Mouse (Mus musculus) embryonic facial prominence, embryonic 12.5 days (tissue): ENCODE measurements around the gene Zfc3h1. TPM values are rescaled to one million over a fixed set of nuclear protein-coding genes. Genes with fewer than 3 reads are reported as not detected.

Experiments
- ATAC-seq: fragments of 200-750 bp; cut with Nextera tagmentation; 2 replicates; pipeline ENCODE4 v1.8.0; 2017; ENCODE audit not compliant: insufficient number of reproducible peaks, insufficient read depth, low FRiP score, low TSS enrichment
- H3K27ac ChIP-seq: fragments of 300-500 bp; sonication (generic); 2 replicates; pipeline ENCODE4 v1.5.1; 2016; ENCODE audit warnings: mild to moderate bottlenecking
- H3K27me3 ChIP-seq: fragments of 300-500 bp; sonication (generic); 2 replicates; pipeline ENCODE4 v1.6.1; 2016; ENCODE audit warnings: mild to moderate bottlenecking, moderate library complexity
- H3K36me3 ChIP-seq: fragments of 300-500 bp; sonication (generic); 2 replicates; pipeline ENCODE4 v1.6.1; 2016; ENCODE audit warnings: mild to moderate bottlenecking
- H3K4me1 ChIP-seq: fragments of 300-500 bp; sonication (generic); 2 replicates; pipeline ENCODE4 v1.6.1; 2016
- H3K4me2 ChIP-seq: fragments of 300-500 bp; sonication (generic); replicated peaks from 2 replicates; pipeline ENCODE4 v1.6.1; 2016; ENCODE audit warnings: mild to moderate bottlenecking, moderate library complexity
- H3K4me3 ChIP-seq: fragments of 300-500 bp; sonication (generic); 2 replicates; pipeline ENCODE4 v1.5.1; 2016; ENCODE audit warnings: mild to moderate bottlenecking
- H3K9ac ChIP-seq: fragments of 300-500 bp; sonication (generic); 2 replicates; pipeline ENCODE4 v1.6.1; 2016; ENCODE audit warnings: mild to moderate bottlenecking, moderate library complexity
- H3K9me3 ChIP-seq: fragments of 300-500 bp; sonication (generic); 2 replicates; pipeline ENCODE4 v1.6.1; 2016; ENCODE audit warnings: mild to moderate bottlenecking, moderate library complexity
- WGBS: fragments of 180-500 bp; shearing (Covaris S2); methylation state at CpG from one replicate; pipeline ENCODE4 v1.1.7; 2016; 5-methylcytosine and 5-hydroxymethylcytosine counted together
- polyA plus RNA-seq: library from polyadenylated mRNA; unstranded; fragments of >200 nt; fragmentation: Nextera tagmentation; extraction: Ambion mirVana; gene quantifications from 2 replicates; pipeline ENCODE4 v1.2.1, GENCODE M21; 2016

Gene Zfc3h1
- polyA plus RNA-seq, 1 experiment from 2014 or later = 28.2 TPM

DNA sequence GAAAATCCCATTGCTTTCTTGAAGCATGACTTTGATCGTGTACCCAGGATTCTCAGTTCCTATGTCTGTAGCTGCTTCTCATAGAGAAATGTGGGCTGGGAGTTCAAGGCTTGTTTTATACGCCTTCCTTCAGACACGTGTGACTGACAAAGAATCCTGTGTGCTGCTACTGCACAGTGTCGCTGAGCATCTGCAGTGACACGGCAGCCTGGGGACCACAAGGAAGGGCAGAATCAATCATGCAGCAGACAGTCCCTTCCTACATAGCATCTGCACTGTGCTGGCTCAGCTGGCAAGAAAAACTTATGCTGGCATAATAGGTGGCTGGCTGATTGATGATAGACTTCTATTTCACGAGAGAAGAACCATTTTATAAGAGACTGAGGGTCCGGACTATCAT, 80.3 kb downstream of the Zfc3h1 start:
- Histone ChIP-seq H3K4me1 (no peaks in the 10 kb centered on the region), H3K27me3 (no peaks in the 10 kb centered on the region), H3K4me2 (no peak overlapping the region), H3K9me3 (no peaks in the 10 kb centered on the region), H3K27ac (no peak overlapping the region), H3K9ac (no peak overlapping the region), H3K36me3 (0 out of 2 replicates have a peak, but pooled peaks cover 2% of the 10 kb centered on the region), H3K4me3 (no peak overlapping the region)
- no peak for ATAC-seq
- WGBS = 77% methylated on average over 7 of the region's 7 CpGs

DNA sequence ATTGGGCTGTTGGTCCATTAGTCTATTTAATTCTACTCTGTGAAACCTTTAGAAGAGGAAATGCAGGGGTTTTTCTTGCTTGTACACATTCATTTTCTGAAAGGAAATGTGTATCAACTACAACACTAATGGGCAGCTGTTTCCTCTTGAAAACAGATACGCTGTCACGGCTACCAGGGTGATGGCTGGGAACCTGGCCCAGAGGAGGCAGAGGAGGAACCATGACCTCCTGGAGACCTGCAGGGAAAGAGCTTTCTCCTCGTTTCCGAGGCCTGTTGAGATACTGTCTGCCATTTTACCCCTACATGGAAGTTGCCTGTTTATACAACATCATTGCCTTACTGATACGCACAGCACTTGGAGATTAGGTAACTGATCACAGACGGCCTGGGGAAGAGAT, 81.0 kb downstream of the Zfc3h1 start:
- Histone ChIP-seq H3K27ac (no peak overlapping the region), H3K9me3 (no peaks in the 10 kb centered on the region), H3K9ac (no peak overlapping the region), H3K4me2 (no peak overlapping the region), H3K4me3 (no peak overlapping the region), H3K36me3 (0 out of 2 replicates have a peak, but pooled peaks cover 2% of the 10 kb centered on the region), H3K4me1 (no peaks in the 10 kb centered on the region), H3K27me3 (no peaks in the 10 kb centered on the region)
- 44% methylated on average over 6 of the region's 6 CpGs for WGBS
- no peak for ATAC-seq

DNA sequence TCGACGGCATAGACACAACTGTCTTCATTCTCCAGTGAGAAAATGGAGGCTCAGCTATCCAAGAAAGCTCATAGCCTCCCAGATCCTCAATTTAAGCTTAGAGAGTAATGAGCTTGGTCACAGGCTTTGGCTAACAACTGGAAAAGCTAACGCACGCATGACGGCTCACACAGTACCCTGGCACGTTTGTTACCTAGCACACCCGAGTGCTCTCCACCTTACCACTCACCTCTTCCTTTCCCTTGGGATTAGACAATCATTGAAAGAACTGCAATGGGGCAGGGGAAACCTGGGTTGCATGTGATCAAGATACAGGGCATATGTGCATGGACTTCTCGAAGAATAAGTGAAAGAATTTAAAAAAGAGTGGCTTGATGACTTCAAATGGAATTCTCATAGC, 83.2 kb downstream of the Zfc3h1 start:
- H3K27ac ChIP-seq = no peak overlapping the region
- H3K36me3 ChIP-seq = no peaks in the 10 kb centered on the region
- H3K9ac ChIP-seq = no peak overlapping the region
- no peak overlapping the region for H3K4me2 ChIP-seq
- 91% methylated on average over 8 of the region's 8 CpGs for whole genome bisulfite sequencing
- peaks cover 3% of the 10 kb centered on the region; the same call in 1 of the 2 replicates for H3K27me3 ChIP-seq
- ATAC-seq = no peak
- no peak overlapping the region for H3K4me3 ChIP-seq
- no peaks in the 10 kb centered on the region for H3K9me3 ChIP-seq
- H3K4me1 ChIP-seq = no peaks in the 10 kb centered on the region

DNA sequence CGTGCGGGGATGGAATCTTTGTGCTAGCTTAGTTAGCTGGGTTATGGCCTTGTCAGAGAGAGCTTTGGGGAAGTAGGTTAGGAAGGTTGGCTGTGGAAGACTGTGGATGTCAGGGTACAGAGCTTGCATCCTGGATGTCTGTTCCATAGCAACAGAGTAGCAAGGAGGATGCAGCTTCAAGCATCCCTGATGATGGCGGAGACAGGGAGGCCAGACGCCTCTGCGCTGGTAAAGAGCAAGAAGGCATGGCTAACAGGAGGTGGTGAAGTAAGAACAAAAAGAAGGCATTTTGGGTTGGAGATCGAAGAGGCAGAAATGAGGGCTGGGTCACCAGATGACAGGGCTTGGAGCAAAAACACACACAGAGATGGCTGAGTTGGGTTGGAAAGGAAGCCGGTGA, 83.9 kb downstream of the Zfc3h1 start:
- no peak overlapping the region for H3K4me3 ChIP-seq
- no peaks in the 10 kb centered on the region for H3K36me3 ChIP-seq
- H3K4me1 ChIP-seq = no peaks in the 10 kb centered on the region
- no peaks in the 10 kb centered on the region for H3K9me3 ChIP-seq
- no peak overlapping the region for H3K9ac ChIP-seq
- H3K27ac ChIP-seq = no peak overlapping the region
- H3K27me3 ChIP-seq = peaks cover 3% of the 10 kb centered on the region; the same call in 1 of the 2 replicates
- 46% methylated on average over 7 of the region's 7 CpGs for WGBS
- ATAC-seq = no peak
- H3K4me2 ChIP-seq = no peak overlapping the region

DNA sequence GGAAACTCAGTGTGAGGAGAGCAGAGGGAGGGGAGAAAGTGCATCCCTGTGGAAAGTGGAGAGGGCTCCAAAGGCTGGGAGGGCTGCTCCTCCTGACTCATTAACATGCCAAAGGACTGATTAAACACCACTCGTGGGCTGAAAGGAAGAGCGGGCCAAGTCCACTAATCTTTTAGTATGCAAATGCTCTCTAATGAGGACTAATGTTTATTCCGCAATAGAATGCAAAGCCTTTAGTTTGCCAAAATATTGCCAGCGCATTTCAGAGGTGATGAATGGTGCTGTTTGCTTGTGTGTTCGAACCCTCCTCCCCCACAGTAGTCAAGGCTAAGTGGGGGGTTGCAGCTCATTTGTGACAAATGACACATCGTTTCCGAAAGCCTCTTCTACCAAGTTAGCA, 84.3 kb downstream of the Zfc3h1 start:
- Histone ChIP-seq H3K9me3 (no peaks in the 10 kb centered on the region), H3K4me1 (no peaks in the 10 kb centered on the region), H3K27me3 (peaks cover 3% of the 10 kb centered on the region; the same call in 1 of the 2 replicates), H3K36me3 (no peaks in the 10 kb centered on the region), H3K27ac (no peak overlapping the region), H3K9ac (no peak overlapping the region), H3K4me2 (no peak overlapping the region), H3K4me3 (no peak overlapping the region)
- ATAC-seq = no peak
- 31% methylated on average over 7 of the region's 7 CpGs for WGBS

DNA sequence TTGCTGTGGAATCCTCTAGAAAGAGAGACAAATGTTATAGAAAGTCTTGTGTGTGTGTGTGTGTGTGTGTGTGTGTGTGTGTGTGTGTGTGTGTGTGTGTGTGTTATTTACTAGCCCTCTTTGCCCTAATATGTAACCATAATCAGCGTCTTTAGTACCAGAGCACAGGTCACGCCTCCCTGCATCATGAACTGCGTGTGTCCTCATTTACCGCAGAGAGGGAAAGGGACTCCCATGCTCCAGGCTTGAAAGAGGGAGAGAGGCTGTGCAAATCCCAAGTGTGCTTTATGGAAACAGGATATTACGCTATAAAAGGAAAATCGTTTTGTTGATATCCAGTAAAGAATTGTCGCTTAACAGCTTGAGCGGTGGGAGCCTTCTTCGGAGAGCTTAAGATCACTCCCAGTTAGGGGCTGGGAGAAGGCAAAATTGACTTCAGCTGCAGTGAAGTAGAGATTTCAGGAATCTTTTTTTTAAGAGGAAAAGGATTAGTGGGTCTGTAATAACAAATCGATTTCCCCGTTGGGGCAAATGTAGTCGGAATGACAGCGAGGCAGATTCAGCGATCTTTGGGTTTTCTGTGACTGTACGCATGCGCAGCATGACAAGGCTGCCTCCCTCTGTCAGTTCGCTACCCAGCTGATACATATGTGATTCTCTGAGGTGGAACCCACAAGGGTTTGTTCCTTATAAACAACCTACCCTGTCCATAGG, 86.0 kb downstream of the Zfc3h1 start:
- no peak for ATAC-seq
- Histone ChIP-seq H3K27me3 (peaks cover 3% of the 10 kb centered on the region; the same call in 1 of the 2 replicates), H3K4me3 (peak overlapping the region; percentile 21), H3K4me2 (peak overlapping the region; percentile 37), H3K36me3 (no peaks in the 10 kb centered on the region), H3K27ac (no peak overlapping the region), H3K9me3 (no peaks in the 10 kb centered on the region), H3K4me1 (no peaks in the 10 kb centered on the region), H3K9ac (no peak overlapping the region)
- 37% methylated on average over 17 of the region's 17 CpGs for WGBS

DNA sequence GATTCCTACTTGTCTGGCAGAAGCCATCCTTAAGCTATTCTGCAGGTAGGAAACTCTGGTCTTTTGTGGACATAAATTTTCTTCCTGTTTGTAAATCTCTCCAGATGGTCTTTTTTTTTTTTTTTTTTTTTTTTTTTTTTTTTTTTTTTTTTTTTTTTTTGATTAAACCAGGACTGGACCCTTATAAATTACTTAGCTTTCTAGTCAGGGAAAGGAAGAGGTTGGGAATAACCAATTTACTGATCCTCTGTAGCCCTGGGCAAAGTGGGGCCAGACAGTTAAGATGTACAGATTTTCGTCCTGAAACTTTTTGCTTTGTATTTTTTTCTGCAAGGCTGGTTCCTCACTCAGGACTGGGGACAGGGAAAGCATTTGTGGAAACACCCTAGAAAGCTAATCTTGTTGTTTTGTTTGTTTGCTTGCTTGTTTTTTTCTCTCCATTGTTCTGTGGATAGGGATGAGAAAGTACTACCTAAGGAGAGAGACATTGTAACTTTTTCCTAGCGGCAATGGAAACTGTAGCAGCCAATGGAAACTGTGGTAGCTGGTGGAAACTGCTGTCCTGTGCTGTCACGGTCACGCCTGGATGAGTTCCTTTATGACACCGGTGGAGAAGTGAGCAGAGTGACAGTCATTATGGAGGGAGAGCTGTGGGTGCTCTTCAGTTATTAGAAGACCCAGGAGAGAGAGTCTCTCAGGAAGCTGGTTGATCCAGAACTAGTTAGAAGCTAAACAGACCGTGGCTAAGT, 88.6 kb downstream of the Zfc3h1 start:
- no peak overlapping the region for H3K9ac ChIP-seq
- peaks cover 3% of the 10 kb centered on the region; the same call in 1 of the 2 replicates for H3K27me3 ChIP-seq
- H3K4me2 ChIP-seq = no peak overlapping the region
- 77% methylated on average over 6 of the region's 6 CpGs for WGBS
- H3K4me1 ChIP-seq = peaks cover 3% of the 10 kb centered on the region; the same call in 1 of the 2 replicates
- no peak overlapping the region for H3K27ac ChIP-seq
- H3K4me3 ChIP-seq = no peak overlapping the region
- no peaks in the 10 kb centered on the region for H3K36me3 ChIP-seq
- ATAC-seq = no peak
- no peaks in the 10 kb centered on the region for H3K9me3 ChIP-seq

DNA sequence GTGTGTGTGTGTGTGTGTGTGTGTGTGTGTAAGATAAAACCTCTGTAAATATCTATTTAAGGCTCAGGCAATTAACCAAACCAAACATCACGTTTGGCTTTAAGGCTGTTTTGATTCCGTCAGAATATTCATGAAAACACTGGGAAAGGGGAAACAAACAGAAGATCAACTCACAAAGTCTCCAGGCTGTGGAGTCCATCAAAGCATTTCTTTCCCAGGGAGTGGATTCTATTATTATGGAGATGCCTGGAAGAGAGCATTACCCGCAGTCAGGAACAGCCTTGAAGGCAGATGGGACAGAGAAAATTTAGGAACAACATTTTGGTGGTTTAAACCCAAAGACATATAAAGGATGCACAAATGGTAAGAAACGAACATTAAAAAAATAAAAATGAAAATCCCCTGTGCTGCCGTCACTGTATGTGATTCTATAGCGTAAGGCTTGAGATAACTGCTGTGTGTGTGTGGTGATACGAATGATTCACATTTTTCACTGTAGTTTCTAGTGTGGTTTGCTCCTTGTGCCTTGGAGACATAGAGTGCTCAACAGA, 90.3 kb downstream of the Zfc3h1 start:
- 68% methylated on average over 7 of the region's 7 CpGs for WGBS
- Histone ChIP-seq H3K9ac (no peak overlapping the region), H3K36me3 (no peaks in the 10 kb centered on the region), H3K4me1 (peaks cover 6% of the 10 kb centered on the region; the same call in 1 of the 2 replicates), H3K9me3 (no peaks in the 10 kb centered on the region), H3K27me3 (peaks cover 3% of the 10 kb centered on the region; the same call in 1 of the 2 replicates), H3K4me2 (no peak overlapping the region), H3K4me3 (no peak overlapping the region), H3K27ac (no peak overlapping the region)
- no peak for ATAC-seq

DNA sequence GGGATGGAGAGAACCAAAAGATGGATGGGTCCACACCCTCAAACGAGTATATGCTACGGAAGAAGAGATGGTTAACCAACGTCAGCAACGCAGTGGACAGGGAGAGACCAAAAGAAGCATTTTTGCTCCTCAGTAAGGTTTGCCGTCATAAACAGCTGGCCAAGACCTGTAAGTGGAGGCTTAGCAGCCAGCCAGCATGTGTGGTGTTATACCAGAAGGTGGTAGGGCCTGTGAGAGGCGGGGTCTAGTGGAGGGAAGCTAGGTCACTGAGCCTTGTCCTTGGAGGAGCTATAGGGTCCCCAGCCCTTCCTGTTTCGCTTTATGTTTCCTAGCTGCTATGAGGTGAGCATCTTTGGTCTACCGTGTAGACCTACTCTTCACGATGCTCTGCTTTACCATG, 91.7 kb downstream of the Zfc3h1 start:
- ATAC-seq = no peak
- Histone ChIP-seq H3K9ac (no peak overlapping the region), H3K4me3 (no peak overlapping the region), H3K9me3 (no peaks in the 10 kb centered on the region), H3K27ac (no peak overlapping the region), H3K4me2 (no peak overlapping the region), H3K36me3 (no peaks in the 10 kb centered on the region), H3K4me1 (peaks cover 6% of the 10 kb centered on the region; the same call in 1 of the 2 replicates), H3K27me3 (peaks cover 3% of the 10 kb centered on the region; the same call in 1 of the 2 replicates)
- 92% methylated on average over 9 of the region's 9 CpGs for WGBS

DNA sequence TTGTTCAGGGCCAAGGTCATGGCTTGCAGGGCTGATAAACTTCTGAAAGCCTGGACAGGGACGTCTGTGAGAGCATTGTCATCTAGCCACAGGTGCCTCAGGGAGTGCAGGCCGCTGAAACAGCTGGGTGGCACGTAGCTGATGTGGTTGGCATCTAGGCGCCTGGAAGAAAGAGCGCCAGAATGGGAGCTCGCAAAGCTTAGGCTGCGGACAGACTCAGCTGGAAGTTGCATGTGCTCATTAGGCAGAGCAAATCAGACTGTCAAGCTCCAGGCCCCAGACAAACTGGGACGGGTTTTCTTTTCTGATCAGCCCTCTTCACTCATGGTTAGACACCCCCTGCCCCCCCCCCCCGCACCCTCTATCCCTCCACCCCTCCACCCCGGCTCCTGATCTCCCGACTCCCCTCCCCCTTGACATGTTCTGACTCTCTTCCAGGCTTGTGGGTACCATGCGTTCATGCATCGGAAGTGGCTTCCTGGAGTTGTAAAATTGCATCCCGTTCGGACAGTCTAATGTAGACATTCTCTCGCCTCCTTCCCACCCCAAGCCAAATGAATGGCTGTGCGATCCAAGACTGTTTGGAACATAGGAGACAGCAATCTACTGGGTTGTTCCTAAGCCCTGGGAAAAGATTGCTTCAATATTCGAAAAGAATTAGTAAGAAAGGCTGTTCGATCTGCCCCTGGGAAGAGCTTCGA, 93.8 kb downstream of the Zfc3h1 start:
- no peaks in the 10 kb centered on the region for H3K27me3 ChIP-seq
- no peak overlapping the region for H3K27ac ChIP-seq
- peak; percentile 63; the same call in 1 of the 2 replicates for ATAC-seq
- peak overlapping the region; percentile 49 for H3K4me2 ChIP-seq
- no peak overlapping the region; the same call in 1 of the 2 replicates for H3K9ac ChIP-seq
- peaks cover 6% of the 10 kb centered on the region; the same call in 1 of the 2 replicates for H3K4me1 ChIP-seq
- WGBS = 11% methylated on average over 20 of the region's 20 CpGs
- H3K4me3 ChIP-seq = peak overlapping the region; percentile 19
- no peaks in the 10 kb centered on the region for H3K9me3 ChIP-seq
- H3K36me3 ChIP-seq = no peaks in the 10 kb centered on the region
